Mouse (Mus musculus): Measurements from ENCODE around the gene Serpine1. TPM values are rescaled to one million over a fixed set of nuclear protein-coding genes. Genes with fewer than 3 reads are reported as not detected.

The Serpine1 gene
- total and polyA plus RNA-seq, 3 experiments: 0.04 to 0.11 TPM; not detected in 1

- no peak overlapping the region for H3K4me3 ChIP-seq (ENCODE audit: control insufficient read depth in 1 of 2, insufficient read depth in 1 of 2, low read depth in 2 of 2, low read length in 2 of 2)
- H3K9ac ChIP-seq (ENCODE audit: control insufficient read depth, low read depth, low read length, poor library complexity, severe bottlenecking): no peak overlapping the region
- TF ChIP-seq ETS1 (IDR thresholded peaks at IDR 0.05; ENCODE audit: low read depth, low read length) (0 out of 2 replicates have a peak, but pooled peaks have one; percentile 33), RAD21 (IDR thresholded peaks at IDR 0.05; ENCODE audit: low read depth, low read length) (no peak), EP300 (IDR thresholded peaks at IDR 0.05; ENCODE audit: low read depth in 1 of 2, low read length in 2 of 2) (peak in 1 of 2 experiments; percentile 15; a peak in 1 of 4 replicates), TBP (IDR thresholded peaks at IDR 0.05; ENCODE audit: low read depth, low read length) (no peak), E2F4 (IDR thresholded peaks at IDR 0.05; ENCODE audit: borderline replicate concordance, low read depth, low read length) (no peak)
- DNase-seq (ENCODE audit: low read depth, low spot score): no peak
- H3K27ac ChIP-seq (ENCODE audit: control insufficient read depth, low read depth, low read length): peak overlapping the region; percentile 10; the same call in 1 of the 2 replicates
- peaks cover under 1% of the 10 kb centered on the region; the same call in 1 of the 2 replicates for H3K79me2 ChIP-seq (ENCODE audit: control insufficient read depth, insufficient read depth, low read length, poor library complexity)
- H3K9me3 ChIP-seq (replicated peaks; ENCODE audit: insufficient read depth, low read length): no peaks in the 10 kb centered on the region
- no peaks in the 10 kb centered on the region for H3K27me3 ChIP-seq (ENCODE audit: control insufficient read depth in 1 of 2, insufficient read depth in 2 of 2, low read length in 2 of 2)
- H3K4me1 ChIP-seq (ENCODE audit: control insufficient read depth in 1 of 2, insufficient read depth in 2 of 2, low read length in 2 of 2): peaks cover 16 to 39% of the 10 kb centered on the region in 2 experiments
- H3K36me3 ChIP-seq (ENCODE audit: control insufficient read depth in 1 of 2, insufficient read depth in 2 of 2, low read length in 2 of 2): peaks cover 0 to 25% of the 10 kb centered on the region in 2 experiments; a peak in 2 of 4 replicates
Observed at GRCm38 (mm10) chr5:137096037-137096436, 24.0 kb upstream of the Serpine1 start.

DNA sequence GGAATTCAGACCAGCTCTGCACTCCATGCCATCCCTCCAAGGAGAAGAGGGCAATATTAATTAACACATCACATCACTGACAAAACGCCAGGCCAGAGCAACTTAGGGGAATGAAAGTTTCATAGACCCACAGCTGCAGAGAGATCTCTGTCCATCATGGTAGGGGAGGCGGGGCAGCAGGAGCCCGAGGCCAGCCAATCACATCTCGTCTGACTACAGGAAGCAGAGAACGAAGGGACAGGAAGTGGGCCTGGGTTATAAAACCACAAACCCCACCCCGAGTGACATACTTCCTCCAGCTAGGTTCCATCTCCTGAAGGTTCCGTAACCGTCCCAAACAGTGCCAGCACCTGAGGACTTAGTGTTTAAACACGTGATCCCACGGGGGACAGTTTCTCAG is 23.1 kb upstream of the Serpine1 start:
- DNase-seq (ENCODE audit: low read depth, low spot score): peak; percentile 48
- peaks cover 13 to 41% of the 10 kb centered on the region in 2 experiments for H3K4me1 ChIP-seq (ENCODE audit: control insufficient read depth in 1 of 2, insufficient read depth in 2 of 2, low read length in 2 of 2)
- no peak overlapping the region for H3K27ac ChIP-seq (ENCODE audit: control insufficient read depth, low read depth, low read length)
- TF ChIP-seq ETS1 (IDR thresholded peaks at IDR 0.05; ENCODE audit: low read depth, low read length) (no peak), MEF2A (IDR thresholded peaks at IDR 0.05; ENCODE audit: extremely low read depth, insufficient replicate concordance, low read depth, low read length, poor library complexity, severe bottlenecking) (no peak), MAFK (IDR thresholded peaks at IDR 0.05; ENCODE audit: borderline replicate concordance, low read depth, low read length) (no peak), ZMIZ1 (IDR thresholded peaks at IDR 0.05; ENCODE audit: low read depth, low read length) (no peak), NRF1 (IDR thresholded peaks at IDR 0.05; ENCODE audit: insufficient read depth, low read depth, low read length, poor library complexity, severe bottlenecking) (no peak), ZNF384 (IDR thresholded peaks at IDR 0.05; ENCODE audit: low read depth, low read length) (no peak), USF1 (IDR thresholded peaks at IDR 0.05; ENCODE audit: low read depth, low read length) (no peak), MAZ (IDR thresholded peaks at IDR 0.05; ENCODE audit: low read depth, low read length) (no peak), MYB (IDR thresholded peaks at IDR 0.05; ENCODE audit: low read depth, low read length) (no peak), RCOR1 (IDR thresholded peaks at IDR 0.05; ENCODE audit: low read depth, low read length) (no peak), CHD1 (IDR thresholded peaks at IDR 0.05; ENCODE audit: low read depth, low read length) (no peak), ZC3H11A (IDR thresholded peaks at IDR 0.05; ENCODE audit: low read depth, low read length) (no peak), MXI1 (IDR thresholded peaks at IDR 0.05; ENCODE audit: low read depth, low read length) (no peak), USF2 (IDR thresholded peaks at IDR 0.05; ENCODE audit: borderline replicate concordance in 1 of 2, insufficient read depth in 1 of 2, low read depth in 1 of 2, low read length in 2 of 2) (no peak)
- no peak overlapping the region for H3K9ac ChIP-seq (ENCODE audit: control insufficient read depth, low read depth, low read length, poor library complexity, severe bottlenecking)
- H3K4me3 ChIP-seq (ENCODE audit: control insufficient read depth in 1 of 2, insufficient read depth in 1 of 2, low read depth in 2 of 2, low read length in 2 of 2): no peak overlapping the region
- H3K9me3 ChIP-seq (replicated peaks; ENCODE audit: insufficient read depth, low read length): no peaks in the 10 kb centered on the region
- no peaks in the 10 kb centered on the region for H3K79me2 ChIP-seq (ENCODE audit: control insufficient read depth, insufficient read depth, low read length, poor library complexity)
- no peaks in the 10 kb centered on the region for H3K27me3 ChIP-seq (ENCODE audit: control insufficient read depth in 1 of 2, insufficient read depth in 2 of 2, low read length in 2 of 2)
- H3K36me3 ChIP-seq (ENCODE audit: control insufficient read depth in 1 of 2, insufficient read depth in 2 of 2, low read length in 2 of 2): peaks cover 0 to 23% of the 10 kb centered on the region in 2 experiments; a peak in 2 of 4 replicates

Measured in MEL (cell line).